Mouse (Mus musculus): ENCODE results near the gene Ptx4.
"Not testable (repeated sequence)": the region's sequence is repeated elsewhere in the genome, so short reads cannot be mapped to it uniquely, and the experiment has no call there.

Ptx4 gene

DNA sequence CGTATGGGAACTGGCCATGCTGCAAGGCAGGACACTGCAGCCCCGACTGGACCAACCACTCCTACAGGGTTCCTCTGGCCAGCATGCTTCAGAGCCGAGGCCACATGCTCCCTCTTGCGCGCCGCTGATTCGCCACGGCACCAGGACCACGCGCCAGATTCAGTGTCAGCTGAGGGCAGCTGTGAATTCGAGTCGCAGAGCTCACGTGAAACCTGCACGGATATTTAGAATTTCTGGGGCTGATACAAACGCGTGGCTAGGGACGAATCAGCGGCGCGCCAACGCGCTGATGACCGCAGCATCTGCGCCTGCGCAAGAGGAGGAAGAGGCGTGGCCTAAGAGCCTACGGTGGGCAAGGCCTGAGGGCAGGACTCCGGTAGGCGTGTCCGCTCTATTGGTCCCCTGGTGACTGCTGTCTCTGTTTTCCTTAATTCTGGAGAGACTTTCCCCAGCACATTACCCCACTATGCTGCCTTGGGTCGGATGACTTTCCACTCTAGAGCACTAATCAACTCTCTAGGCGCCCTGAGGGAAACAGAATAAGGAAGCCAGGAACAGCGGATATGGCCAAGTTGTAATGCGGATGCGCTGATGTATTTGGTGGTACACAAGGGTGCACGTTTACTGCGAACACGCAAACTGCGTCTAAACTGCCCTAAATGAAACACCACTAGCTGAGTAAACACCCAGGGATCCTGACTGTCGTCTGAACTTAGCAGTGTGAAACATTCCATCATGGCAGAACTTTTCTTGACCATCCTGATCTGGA is 4.7 kb upstream of the Ptx4 start, which contains the start of gene Telo2:
Gene Telo2, minus strand, starts transcription at position 304 of the 769 bp plus-strand sequence.
- DNase-seq (ENCODE audit: low read depth, low spot score), result peak; percentile 95

DNA sequence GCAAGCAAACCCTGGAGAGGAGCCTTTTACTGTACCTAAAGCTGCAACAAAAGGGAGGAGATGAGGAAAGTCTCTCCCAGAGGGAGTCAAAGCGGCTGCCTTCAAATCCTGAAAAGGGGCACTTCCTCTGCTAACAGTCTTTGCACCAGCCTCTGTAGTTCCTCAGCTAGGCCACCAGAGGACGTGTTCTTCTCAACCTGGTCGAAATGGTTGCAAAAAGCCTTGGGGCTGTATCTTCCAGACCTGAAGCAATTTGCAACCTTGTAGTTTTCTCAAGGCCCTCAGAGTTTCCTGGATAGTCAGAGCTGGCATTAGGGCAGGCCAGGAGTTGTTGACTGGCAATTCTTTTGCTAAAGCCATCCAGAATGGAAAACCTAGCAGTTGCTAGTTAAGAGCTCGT is 3.3 kb upstream of the Ptx4 start:
- peak; percentile 50 for DNase-seq (ENCODE audit: low read depth, low spot score)

DNA sequence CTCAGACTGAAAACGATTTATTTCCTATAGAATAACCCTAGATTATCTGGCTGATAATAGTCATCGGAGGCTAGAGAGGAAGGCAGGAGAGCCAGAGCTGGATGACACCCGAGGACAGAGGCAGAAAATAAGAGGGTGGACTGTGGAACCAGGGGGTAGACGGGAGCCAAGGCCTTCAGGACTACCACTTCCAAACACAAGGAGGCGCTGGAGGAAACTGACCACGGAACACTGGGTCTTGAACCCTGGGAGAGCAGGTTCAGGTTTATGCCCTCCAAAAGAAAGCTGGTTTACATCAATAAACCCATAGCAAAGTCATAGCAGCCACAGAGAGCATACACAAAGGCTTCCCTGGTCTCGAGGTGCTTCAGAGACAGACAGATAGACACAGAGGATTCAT is 3.4 kb downstream of the Ptx4 start:
- no peak for DNase-seq (ENCODE audit: low read depth, low spot score)

DNA sequence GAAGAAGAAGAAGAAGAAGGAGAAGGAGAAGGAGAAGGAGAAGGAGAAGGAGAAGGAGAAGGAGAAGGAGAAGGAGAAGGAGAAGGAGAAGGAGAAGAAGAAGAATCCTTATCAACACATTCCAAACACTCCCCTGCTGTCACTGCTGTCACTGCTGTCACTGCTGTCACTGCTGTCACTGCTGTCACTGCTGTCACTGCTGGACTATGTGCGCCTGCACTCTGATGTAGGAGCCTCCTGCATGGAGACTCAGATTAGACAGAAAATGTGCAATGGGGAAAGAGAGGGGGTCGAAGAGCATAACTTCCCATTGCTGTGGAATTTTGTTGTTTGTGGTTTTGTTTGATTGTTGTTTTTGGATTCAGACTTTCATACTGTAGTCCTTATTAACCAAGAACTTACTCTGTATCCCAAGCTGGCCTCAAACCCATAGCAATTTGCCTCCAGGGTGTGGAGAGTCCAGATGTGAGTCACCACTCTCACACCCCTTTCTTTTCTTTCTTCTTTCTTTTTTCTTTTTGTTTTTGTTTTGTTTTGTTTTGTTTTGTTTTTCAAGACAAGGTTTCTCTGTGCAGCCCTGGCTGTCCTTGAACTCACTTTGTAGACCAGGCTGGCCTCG is 5.0 kb downstream of the Ptx4 start:
- DNase-seq (ENCODE audit: low read depth, low spot score), result not testable (repeated sequence)

DNA sequence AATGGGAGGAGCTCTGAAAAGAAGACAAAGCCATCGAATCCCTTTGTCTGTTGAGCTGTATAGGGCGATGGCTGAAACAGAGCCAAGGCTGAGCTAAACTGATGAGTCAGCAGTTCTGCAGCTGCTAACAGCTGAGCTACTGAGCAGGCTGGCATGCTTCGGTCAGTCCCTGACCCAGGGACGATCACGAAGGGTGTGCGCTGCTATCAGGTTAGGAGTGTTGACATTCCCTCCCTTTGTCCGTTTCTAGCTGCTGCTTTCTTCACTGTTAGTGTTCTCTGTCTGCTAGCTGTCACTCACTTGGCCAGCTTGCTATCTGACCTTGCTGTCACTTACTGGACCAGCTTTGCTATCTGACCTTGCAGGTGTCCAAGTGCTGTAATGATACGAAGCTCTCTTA is 6.5 kb downstream of the Ptx4 start:
- DNase-seq (ENCODE audit: low read depth, low spot score), result no peak

DNA sequence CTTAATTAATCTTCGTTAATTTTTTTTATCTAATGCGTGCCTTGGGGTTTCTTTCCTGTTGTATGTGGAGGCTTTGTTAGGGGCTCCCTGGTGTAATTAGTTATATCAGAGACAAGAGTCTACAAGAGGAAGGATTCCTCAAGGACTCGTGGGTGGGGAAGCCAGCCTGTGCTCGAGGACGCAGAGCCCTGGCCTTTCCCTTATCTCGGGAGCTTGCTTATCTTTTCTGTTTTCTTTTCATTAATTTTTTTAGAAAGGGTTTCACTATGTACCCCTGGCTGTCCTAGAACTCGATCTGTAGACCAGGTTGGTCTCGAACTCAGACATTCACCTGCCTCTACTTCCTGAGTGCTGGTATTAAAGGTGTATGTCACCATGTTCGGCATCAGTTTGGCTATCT is 7.1 kb downstream of the Ptx4 start:
- DNase-seq (ENCODE audit: low read depth, low spot score), result no peak

DNA sequence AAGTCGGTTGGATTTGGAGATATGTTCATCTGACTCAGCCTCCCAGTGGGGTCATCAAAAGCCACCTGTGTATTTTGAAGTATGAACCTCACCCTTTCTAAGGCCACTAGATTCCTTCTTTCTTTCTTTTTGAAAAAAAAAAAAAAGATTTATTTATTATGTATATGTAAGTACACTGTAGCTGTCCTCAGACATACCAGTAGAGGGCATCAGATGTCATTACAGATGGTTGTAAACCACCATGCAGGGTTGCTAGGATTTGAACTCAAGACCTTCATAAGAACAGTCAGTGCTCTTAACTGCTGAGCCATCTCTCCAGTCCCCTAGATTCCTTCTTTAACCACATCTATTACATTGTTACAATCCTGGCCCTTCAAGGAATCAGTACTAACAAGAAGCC is 9.5 kb downstream of the Ptx4 start:
- DNase-seq (ENCODE audit: low read depth, low spot score), result no peak

DNA sequence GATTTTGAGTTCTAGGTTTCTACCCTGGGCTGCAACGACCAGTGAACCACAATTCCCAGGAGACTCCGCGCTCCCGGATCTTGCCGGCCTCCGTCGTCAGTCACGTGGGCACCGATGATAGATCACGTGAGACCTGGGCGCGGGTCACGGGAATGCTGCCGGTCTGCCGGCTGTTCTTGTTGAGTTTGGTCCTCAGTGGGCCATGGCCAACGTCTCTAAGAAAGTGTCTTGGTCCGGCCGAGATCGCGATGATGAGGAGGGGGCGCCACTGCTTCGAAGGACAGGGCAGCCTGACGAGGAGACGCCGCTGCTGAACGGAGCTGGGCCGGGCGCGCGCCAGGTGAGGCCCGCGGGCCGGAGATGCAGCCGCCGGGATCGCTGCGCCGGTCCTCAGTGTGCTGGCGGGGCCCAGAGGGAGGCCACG is 12.7 kb downstream of the Ptx4 start, which contains the start of gene Clcn7:
Gene Clcn7, plus strand, starts transcription at position 117 of the 424 bp plus-strand sequence.
- peak; percentile 95 for DNase-seq (ENCODE audit: low read depth, low spot score)

DNA sequence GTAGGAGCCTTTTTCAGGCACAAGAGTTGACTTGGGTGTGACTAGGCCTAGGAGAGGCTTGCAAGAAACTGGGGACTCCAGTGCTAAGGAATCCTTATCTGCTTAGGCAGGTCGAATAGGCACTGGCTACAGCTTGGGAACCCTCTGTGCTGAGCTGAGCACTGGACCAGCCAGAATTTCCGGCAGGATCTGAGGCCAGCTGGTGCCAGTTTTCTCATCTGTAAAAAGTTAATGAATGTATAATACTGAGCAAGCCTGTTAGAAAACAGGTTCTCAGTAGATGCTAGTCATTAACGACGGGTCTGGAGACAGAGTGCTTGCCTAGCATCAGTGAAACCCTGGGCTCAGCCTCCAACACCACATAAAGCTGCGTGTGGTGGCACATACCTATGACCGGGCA is 15.1 kb downstream of the Ptx4 start:
- no peak for DNase-seq (ENCODE audit: low read depth, low spot score)

DNA sequence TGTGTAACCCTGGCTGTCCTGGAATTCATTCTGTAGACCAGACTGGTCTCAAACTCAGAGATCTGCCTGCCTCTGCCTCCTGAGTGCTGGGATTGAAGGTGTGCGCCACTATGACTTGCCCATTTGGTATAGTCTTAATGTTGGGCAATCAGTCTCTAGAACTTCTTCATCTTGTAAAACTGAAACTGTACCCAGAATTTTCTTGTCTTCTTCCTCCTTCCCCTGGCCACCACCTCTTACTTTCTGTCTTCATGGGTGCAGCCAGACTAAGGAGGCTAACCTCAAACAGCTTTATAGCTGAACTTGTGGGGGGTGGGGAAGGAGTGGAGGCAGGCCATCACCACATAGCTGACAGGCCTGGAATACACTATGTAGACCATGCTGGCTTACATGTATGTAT is 18.2 kb downstream of the Ptx4 start:
- no peak for DNase-seq (ENCODE audit: low read depth, low spot score)

DNA sequence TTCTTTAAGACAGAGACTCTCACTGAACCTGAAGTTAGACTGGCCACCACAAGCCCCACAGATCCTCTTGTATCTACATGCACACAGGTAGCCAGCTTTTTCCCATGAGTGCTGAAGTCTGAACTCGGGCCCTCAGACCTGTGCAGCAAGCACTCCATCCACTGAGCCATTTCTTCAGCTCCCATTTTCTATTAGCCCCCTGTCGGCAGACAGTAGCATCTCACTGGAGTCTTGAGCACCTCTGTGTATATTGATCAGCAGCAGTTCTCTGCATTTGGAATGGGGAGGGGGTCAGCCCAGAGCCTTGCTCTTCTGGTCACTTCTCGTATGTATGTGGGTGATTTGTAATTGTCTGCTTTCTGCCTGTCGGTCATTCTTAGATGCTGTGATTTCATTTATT is 19.4 kb downstream of the Ptx4 start:
- no peak for DNase-seq (ENCODE audit: low read depth, low spot score)

DNA sequence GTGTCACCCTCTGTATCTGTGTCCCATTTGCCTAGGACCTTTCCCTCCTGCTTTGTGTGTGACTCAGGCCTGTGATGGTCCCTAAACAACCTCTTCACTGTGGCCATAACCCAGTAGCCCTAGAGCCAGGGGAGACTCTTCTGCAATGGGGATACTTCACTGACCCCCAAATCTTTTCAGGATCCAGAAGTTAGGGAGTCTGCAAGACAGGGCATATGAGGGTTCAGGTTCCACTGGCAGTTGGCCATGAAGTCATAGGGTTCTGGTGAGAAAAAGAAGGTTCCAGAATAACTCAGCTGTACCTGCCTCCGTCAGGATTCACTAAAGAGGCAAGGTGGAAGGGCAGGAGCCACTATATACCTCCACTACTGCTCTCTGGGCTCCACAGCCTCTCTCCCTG is 41.6 kb downstream of the Ptx4 start, which contains the start of gene Ccdc154:
Gene Ccdc154, plus strand, starts transcription at position 301 of the 400 bp plus-strand sequence.
- DNase-seq (ENCODE audit: low read depth, low spot score), result no peak

DNA sequence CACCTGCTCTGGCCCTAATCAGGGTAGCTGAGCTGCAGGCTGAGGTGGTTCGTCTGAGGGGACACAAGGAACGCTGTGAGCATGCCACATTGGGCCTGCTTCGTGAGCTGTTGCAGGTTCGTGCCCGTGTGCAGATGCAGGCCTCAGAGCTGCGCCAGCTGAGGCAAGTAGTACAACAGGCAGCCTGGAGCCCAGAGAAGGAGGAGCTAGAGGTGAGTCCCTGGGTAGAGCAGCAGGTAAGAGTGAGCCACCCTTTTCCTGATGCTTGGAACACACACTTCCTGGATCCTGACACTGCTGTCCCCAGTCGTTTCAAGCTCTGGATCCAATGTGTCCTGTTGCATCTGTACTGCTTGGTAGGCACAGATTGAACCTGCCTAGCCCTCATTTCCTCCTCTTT is 42.8 kb downstream of the Ptx4 start:
- DNase-seq (ENCODE audit: low read depth, low spot score), result no peak

DNA sequence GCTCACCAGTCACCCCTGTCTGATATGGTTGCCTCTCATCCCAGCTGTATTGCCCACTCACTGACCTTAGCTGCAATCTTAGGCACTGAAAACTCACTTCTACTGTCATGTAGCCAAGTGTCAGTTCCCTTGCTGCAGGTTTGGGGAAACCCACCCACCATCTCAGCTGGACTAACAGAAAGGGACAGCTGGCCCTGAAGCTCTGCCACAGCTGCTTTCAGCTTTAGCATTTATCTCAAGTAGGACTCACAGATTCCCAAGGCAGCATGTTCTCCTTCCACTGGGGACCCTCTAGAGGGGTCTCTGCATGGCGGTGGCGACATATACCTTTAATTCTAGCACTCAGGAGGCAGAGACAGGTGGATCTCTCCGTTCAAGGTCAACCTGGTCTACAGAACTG is 44.2 kb downstream of the Ptx4 start:
- DNase-seq (ENCODE audit: low read depth, low spot score), result no peak

DNA sequence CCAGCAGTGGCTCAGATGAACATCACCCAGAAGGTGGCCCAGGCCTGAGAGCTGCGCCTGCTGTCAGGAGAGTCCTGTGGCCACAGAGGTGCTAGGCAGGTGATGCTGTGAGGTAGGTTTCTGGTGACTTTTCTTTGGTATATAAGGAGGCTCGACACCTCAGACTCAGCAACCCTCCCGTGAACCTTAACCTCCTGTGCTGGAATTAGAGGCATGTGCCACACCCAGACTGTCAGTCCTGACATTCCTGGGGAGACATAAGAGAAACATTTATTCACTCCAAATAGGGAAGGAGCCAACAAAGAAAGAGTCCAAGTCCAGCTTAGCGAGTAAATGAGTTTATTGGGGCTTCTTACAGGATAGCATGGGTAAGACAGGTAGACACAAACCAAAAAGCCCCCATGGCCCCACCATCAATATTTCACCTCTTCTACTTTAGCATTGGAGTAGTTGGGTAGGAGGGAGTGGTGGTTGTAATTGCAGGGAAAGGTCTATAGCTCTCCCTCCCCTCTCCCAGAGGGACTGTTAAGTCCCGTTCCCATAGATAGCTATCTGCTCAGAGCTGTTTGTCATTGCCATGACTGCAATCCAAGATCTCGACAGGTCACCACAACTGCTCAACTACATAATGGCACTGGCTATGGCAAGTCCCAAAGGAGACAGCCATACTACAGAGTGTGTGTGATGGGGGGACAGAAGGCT is 45.6 kb downstream of the Ptx4 start:
- DNase-seq (ENCODE audit: low read depth, low spot score), result no peak

DNA sequence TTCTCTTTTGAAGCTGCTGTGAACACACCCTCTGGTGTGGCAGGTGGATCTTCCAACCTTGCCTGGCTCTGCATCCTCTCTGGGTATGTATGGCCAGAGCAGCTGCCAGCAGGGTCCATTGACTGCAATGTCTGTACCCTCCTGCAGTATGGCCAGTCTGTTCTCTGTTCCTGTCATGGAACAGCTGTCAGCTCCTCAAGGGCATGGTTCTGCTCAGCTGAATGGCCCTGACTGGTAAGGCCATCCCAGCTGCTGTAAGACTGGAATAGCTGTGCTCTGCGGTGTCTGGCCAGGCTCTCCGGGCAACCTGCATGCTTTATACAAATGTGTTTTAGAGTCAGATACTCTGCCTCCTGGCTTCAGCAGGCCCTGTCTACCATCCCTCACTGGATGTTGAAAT is 49.1 kb downstream of the Ptx4 start:
- DNase-seq (ENCODE audit: low read depth, low spot score), result no peak

DNA sequence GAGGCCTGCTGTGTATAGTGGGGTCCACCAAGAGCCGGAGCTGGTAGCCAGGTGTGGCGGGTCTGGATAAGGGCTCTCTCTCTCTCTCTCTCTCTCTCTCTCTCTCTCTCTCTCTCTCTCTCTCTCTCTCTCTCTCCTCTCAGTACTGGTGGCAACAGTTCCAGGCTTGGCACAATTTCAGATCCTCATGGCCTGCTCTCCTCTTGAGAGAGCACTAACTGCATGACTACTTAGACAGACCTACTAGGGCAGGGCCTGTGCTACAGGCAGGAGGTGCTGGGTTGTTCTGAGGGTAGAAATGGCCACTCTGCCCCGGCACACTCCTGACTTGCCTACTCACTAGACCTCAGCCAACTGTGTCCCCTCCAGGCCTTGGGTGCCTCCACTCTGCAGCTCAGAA is 52.0 kb downstream of the Ptx4 start:
- no peak for DNase-seq (ENCODE audit: low read depth, low spot score)
